In the genomic region with DNA sequence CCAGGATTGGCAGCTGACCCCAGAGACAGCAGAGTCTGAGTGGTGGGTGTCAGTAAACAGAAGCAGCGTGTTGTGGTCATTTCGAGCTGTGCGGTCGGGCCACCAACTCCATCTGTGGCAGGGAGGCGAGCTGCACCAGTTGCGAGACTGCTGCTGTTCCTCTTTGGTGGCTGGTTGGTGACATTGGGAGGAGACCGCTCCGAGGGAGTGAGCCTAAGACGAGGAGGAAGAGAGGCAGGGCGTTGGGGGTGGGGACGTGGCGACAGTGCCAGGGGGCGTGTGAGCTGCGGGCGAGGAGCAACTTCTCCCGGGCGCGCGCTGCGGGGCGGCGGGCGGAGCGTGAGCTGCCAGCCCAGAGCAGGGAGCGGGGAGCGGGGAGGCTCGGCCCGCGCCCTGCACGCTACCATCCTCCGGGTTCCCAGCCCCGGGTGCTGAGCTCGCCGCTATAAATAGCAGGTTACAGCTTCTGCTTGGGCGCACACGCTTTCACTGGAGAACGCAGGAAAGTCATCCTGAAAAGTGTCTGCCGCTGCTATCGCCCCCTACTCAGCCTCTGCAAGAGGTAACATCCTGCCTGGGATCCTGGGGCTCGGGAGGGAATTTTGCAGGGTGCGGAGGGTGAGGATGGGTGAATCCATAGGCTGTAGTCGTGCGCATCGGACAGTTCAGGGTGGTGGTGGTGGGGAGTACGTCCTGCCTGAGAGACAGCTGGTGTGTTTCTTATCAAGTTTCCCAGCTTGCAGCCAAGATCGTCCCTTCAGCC, we compare ENCODE assay signal across 8 mouse cellular contexts. TPM values are rescaled to one million over a fixed set of nuclear protein-coding genes. Genes with fewer than 3 reads are reported as not detected.
A peak's percentile ranks its signal among the peaks of the same experiment; 100 is the strongest.
DNase-seq lines count a peak whose midpoint lies in the region; ATAC-seq and TF ChIP-seq lines count a peak whose summit lies in the region.

A gene (plus strand): TSS at position 321 of the 763 bp plus-strand sequence.

- H3K9me3 ChIP-seq in forebrain, embryonic 11.5 days (ENCODE audit: control insufficient read depth, low read length) = no peaks in the 10 kb centered on the region
- H3K9me3 ChIP-seq in heart, embryonic 15.5 days (replicated peaks) = no peaks in the 10 kb centered on the region
- no peaks in the 10 kb centered on the region for H3K9me3 ChIP-seq in liver, embryonic 14.5 days (ENCODE audit: control insufficient read depth, low read length)
- no peaks in the 10 kb centered on the region for H3K9me3 ChIP-seq in stomach, embryonic 14.5 days (ENCODE audit: control insufficient read depth, low read depth, low read length)

- no peak within 1 kb of the TSS for H3K27ac ChIP-seq in forebrain, embryonic 11.5 days (ENCODE audit: low read depth, low read length)
- H3K27ac ChIP-seq in heart, embryonic 15.5 days = peak within 1 kb of the TSS; percentile 76
- H3K27ac ChIP-seq in liver, embryonic 14.5 days = no peak within 1 kb of the TSS
- no peak within 1 kb of the TSS for H3K27ac ChIP-seq in stomach, embryonic 14.5 days (ENCODE audit: low read length)

- peak within 1 kb of the TSS; percentile 52 for H3K4me3 ChIP-seq in forebrain, embryonic 11.5 days (ENCODE audit: low read depth, low read length)
- H3K4me3 ChIP-seq in heart, embryonic 15.5 days = peak within 1 kb of the TSS; percentile 80
- H3K4me3 ChIP-seq in liver, embryonic 14.5 days (ENCODE audit: insufficient read depth in 1 of 2, low read depth in 2 of 2, low read length in 2 of 2) = peak within 1 kb of the TSS; percentile 40 to 43
- H3K4me3 ChIP-seq in stomach, embryonic 14.5 days (ENCODE audit: low read depth, low read length) = peak within 1 kb of the TSS; percentile 60

- TF ChIP-seq EP300 in liver, embryonic 14.5 days (IDR thresholded peaks at IDR 0.05; ENCODE audit: low read depth) = no peak

- no peaks in the 10 kb centered on the region for H3K27me3 ChIP-seq in forebrain, embryonic 11.5 days (ENCODE audit: control insufficient read depth, insufficient read depth, low read length)
- peaks cover 11% of the 10 kb centered on the region for H3K27me3 ChIP-seq in heart, embryonic 15.5 days
- H3K27me3 ChIP-seq in liver, embryonic 14.5 days (ENCODE audit: control insufficient read depth, insufficient read depth, low read length) = no peaks in the 10 kb centered on the region; the same call in 1 of the 2 replicates
- H3K27me3 ChIP-seq in stomach, embryonic 14.5 days (ENCODE audit: control insufficient read depth, insufficient read depth, low read length) = no peaks in the 10 kb centered on the region

- peak within 1 kb of the TSS; percentile 87 for H3K4me2 ChIP-seq in forebrain, embryonic 11.5 days (ENCODE audit: low read depth, low read length, severe bottlenecking)
- peak within 1 kb of the TSS; percentile 93 for H3K4me2 ChIP-seq in heart, embryonic 15.5 days
- peak within 1 kb of the TSS; percentile 63 for H3K4me2 ChIP-seq in liver, embryonic 14.5 days (ENCODE audit: low read depth)
- H3K4me2 ChIP-seq in stomach, embryonic 14.5 days (replicated peaks; ENCODE audit: low read depth, low read length) = peak within 1 kb of the TSS; percentile 85

- ATAC-seq in forebrain, embryonic 11.5 days (replicated peaks; ENCODE audit: low FRiP score) = peak; percentile 80
- ATAC-seq in heart, embryonic 15.5 days (replicated peaks; ENCODE audit: insufficient number of reproducible peaks, insufficient read depth, low FRiP score, low read depth) = peak; percentile 75
- peak; percentile 59 for ATAC-seq in liver, embryonic 14.5 days (ENCODE audit: insufficient read depth)
- ATAC-seq in stomach, embryonic 14.5 days (ENCODE audit: insufficient number of reproducible peaks, insufficient read depth, low FRiP score, low read depth) = peak; percentile 69; the same call in 1 of the 2 replicates

- no peak for TF ChIP-seq CTCF in brain, embryonic 14.5 days (IDR thresholded peaks at IDR 0.05; ENCODE audit: borderline replicate concordance, extremely low read depth, insufficient read depth, insufficient read length)
- TF ChIP-seq CTCF in liver, embryonic 14.5 days (IDR thresholded peaks at IDR 0.05; ENCODE audit: low read depth) = no peak

- no peak for TF ChIP-seq POLR2A in brain, embryonic 14.5 days (IDR thresholded peaks at IDR 0.05; ENCODE audit: borderline replicate concordance, extremely low read depth, insufficient read depth, insufficient read length, poor library complexity, severe bottlenecking)

- DNase-seq in CD4-positive, CD25-positive, alpha-beta regulatory T cell, adult 2 months (ENCODE audit: low read depth, low spot score) = peak; percentile 84
- DNase-seq in brain, embryonic 14.5 days (ENCODE audit: low read depth) = peak; percentile 76
- peak; percentile 74 for DNase-seq in forebrain, embryonic 11.5 days (ENCODE audit: low spot score)
- peak; percentile 63 for DNase-seq in kidney, postnatal 14 days
- peak in 1 of 3 experiments; percentile 31 for DNase-seq in liver, embryonic 14.5 days (ENCODE audit: low read depth in 3 of 3, low spot score in 3 of 3)
- DNase-seq in natural killer cell, adult 2 months (ENCODE audit: low spot score in 2 of 2) = peak; percentile 25 to 68

- WGBS in forebrain, embryonic 11.5 days = under 1% methylated on average over 44 of the region's 46 CpGs
- under 1% methylated on average over 46 of the region's 46 CpGs for WGBS in heart, embryonic 15.5 days
- under 1% methylated on average over 37 of the region's 46 CpGs for WGBS in liver, embryonic 14.5 days (ENCODE audit: insufficient replicate concordance)
- WGBS in stomach, embryonic 14.5 days = under 1% methylated on average over 46 of the region's 46 CpGs

- H3K36me3 ChIP-seq in forebrain, embryonic 11.5 days (ENCODE audit: control insufficient read depth, insufficient read depth, low read length) = no peaks in the 10 kb centered on the region
- H3K36me3 ChIP-seq in heart, embryonic 15.5 days = no peaks in the 10 kb centered on the region
- H3K36me3 ChIP-seq in liver, embryonic 14.5 days (replicated peaks; ENCODE audit: control insufficient read depth, insufficient read depth, low read depth) = no peaks in the 10 kb centered on the region
- H3K36me3 ChIP-seq in stomach, embryonic 14.5 days (ENCODE audit: control insufficient read depth, insufficient read depth, low read length) = no peaks in the 10 kb centered on the region

- H3K9ac ChIP-seq in forebrain, embryonic 11.5 days (ENCODE audit: low read length) = peak within 1 kb of the TSS; percentile 49
- peak within 1 kb of the TSS; percentile 64 for H3K9ac ChIP-seq in heart, embryonic 15.5 days
- no peak within 1 kb of the TSS for H3K9ac ChIP-seq in liver, embryonic 14.5 days (replicated peaks)
- peak within 1 kb of the TSS; percentile 21; the same call in 1 of the 2 replicates for H3K9ac ChIP-seq in stomach, embryonic 14.5 days (replicated peaks; ENCODE audit: low read depth, low read length)

- no peaks in the 10 kb centered on the region for H3K4me1 ChIP-seq in forebrain, embryonic 11.5 days (replicated peaks; ENCODE audit: control insufficient read depth, insufficient read depth, low read length)
- H3K4me1 ChIP-seq in heart, embryonic 15.5 days (replicated peaks) = peaks cover 17% of the 10 kb centered on the region
- no peaks in the 10 kb centered on the region for H3K4me1 ChIP-seq in liver, embryonic 14.5 days (replicated peaks; ENCODE audit: control insufficient read depth in 2 of 2, insufficient read depth in 2 of 2, low read length in 1 of 2)
- H3K4me1 ChIP-seq in stomach, embryonic 14.5 days (ENCODE audit: control insufficient read depth, insufficient read depth, low read length) = no peaks in the 10 kb centered on the region

RNA-seq across cellular contexts. Expression of the gene that starts here (rescaled TPM):
- 1.8 and 3.0 TPM in 2 replicates for polyA plus RNA-seq in brain, embryonic 14.5 days (2012; rRNA removed)
- polyA plus RNA-seq in forebrain, embryonic 11.5 days (2014; fragmentation: Nextera tagmentation; extraction: Ambion mirVana) = 2.9 and 3.3 TPM in 2 replicates
- polyA plus RNA-seq in heart, embryonic 15.5 days (2015; fragmentation: Nextera tagmentation; extraction: Ambion mirVana) = 11.4 and 13.8 TPM in 2 replicates
- polyA plus RNA-seq in liver, embryonic 14.5 days (2012; rRNA removed) = 0.15 and 0.25 TPM in 2 replicates
- 0.77 and 1.8 TPM in 2 replicates for polyA plus RNA-seq in liver, embryonic 14.5 days (2014; fragmentation: Nextera tagmentation; extraction: Ambion mirVana)
- polyA plus RNA-seq in stomach, embryonic 14.5 days (2014; fragmentation: Nextera tagmentation; extraction: Ambion mirVana) = 5.2 and 7.8 TPM in 2 replicates
